Mouse (Mus musculus) midbrain, postnatal 0 days (tissue): ENCODE data around the gene C77080. TPM values are rescaled to one million over a fixed set of nuclear protein-coding genes. Genes with fewer than 3 reads are reported as not detected.

Source experiments
- ATAC-seq: fragments of 200-750 bp; cut with Nextera tagmentation; 2 replicates; pipeline ENCODE4 v1.8.0; 2017; ENCODE audit warnings: moderate number of reproducible peaks, mild to moderate bottlenecking, moderate TSS enrichment, moderate library complexity; ENCODE audit not compliant: low FRiP score
- DNase-seq: peaks from one replicate; pipeline ENCODE4 v3.0.0-alpha.2; 2015; ENCODE audit warnings: low spot score
- H3K27ac ChIP-seq: fragments of 300-500 bp; sonication (generic); 2 replicates; pipeline ENCODE4 v1.5.1; 2014; ENCODE audit warnings: low read depth, mild to moderate bottlenecking, low read length, mixed read lengths
- H3K27me3 ChIP-seq: fragments of 300-500 bp; sonication (generic); 2 replicates; pipeline ENCODE4 v1.6.1; 2014; ENCODE audit warnings: low read length, control low read depth, mixed read lengths; ENCODE audit not compliant: insufficient read depth
- H3K36me3 ChIP-seq: fragments of 300-500 bp; sonication (generic); 2 replicates; pipeline ENCODE4 v1.6.1; 2014; ENCODE audit warnings: low read length, control low read depth, mixed read lengths; ENCODE audit not compliant: insufficient read depth
- H3K4me1 ChIP-seq: fragments of 300-500 bp; sonication (generic); 2 replicates; pipeline ENCODE4 v1.6.1; 2014; ENCODE audit warnings: mild to moderate bottlenecking, control low read depth, antibody characterized with exemption, low read length, mixed read lengths; ENCODE audit not compliant: insufficient read depth
- H3K4me2 ChIP-seq: fragments of 300-500 bp; sonication (generic); 2 replicates; pipeline ENCODE4 v1.6.1; 2014; ENCODE audit warnings: low read depth, mild to moderate bottlenecking, low read length, mixed read lengths; ENCODE audit not compliant: poor library complexity, severe bottlenecking
- H3K4me3 ChIP-seq: fragments of 300-500 bp; sonication (generic); 2 replicates; pipeline ENCODE4 v1.5.1; 2014; ENCODE audit warnings: low read depth, mild to moderate bottlenecking, low read length, moderate library complexity
- H3K9ac ChIP-seq: fragments of 300-500 bp; sonication (generic); replicated peaks from 2 replicates; pipeline ENCODE4 v1.6.1; 2014; ENCODE audit warnings: mild to moderate bottlenecking, low read length, moderate library complexity, mixed read lengths; ENCODE audit not compliant: poor library complexity, severe bottlenecking
- H3K9me3 ChIP-seq: fragments of 300-500 bp; sonication (generic); 2 replicates; pipeline ENCODE4 v1.6.1; 2016; ENCODE audit warnings: low read length, control low read depth
- CTCF ChIP-seq: IDR thresholded peaks from 2 replicates; pipeline ENCODE4 v1.5.1; 2016; ENCODE audit warnings: antibody characterized with exemption, mild to moderate bottlenecking
- WGBS: fragments of 180-500 bp; shearing (Covaris S2); extraction: QIAGEN DNeasy Blood & Tissue Kit; methylation state at CpG from one replicate; pipeline ENCODE4 v1.1.7; 2014; 5-methylcytosine and 5-hydroxymethylcytosine counted together
- polyA plus RNA-seq: library from polyadenylated mRNA; unstranded; fragments of >200 nt; fragmentation: Nextera tagmentation; extraction: Ambion mirVana; gene quantifications from 2 replicates; pipeline ENCODE4 v1.2.1, GENCODE M21; 2015
- total RNA-seq: library from RNA; depleted of rRNA; stranded (reverse); fragments of >200 nt; gene quantifications from 2 replicates; pipeline ENCODE4 v1.2.3, GENCODE M21; 2014

Gene C77080
- total and polyA plus RNA-seq, 2 experiments from 2014 or later = 5.2 to 25.6 TPM

- Histone ChIP-seq H3K4me2 (no peak overlapping the region), H3K27ac (no peak overlapping the region), H3K9me3 (no peaks in the 10 kb centered on the region), H3K4me1 (peaks cover 5% of the 10 kb centered on the region), H3K27me3 (no peaks in the 10 kb centered on the region), H3K4me3 (no peak overlapping the region), H3K9ac (no peak overlapping the region), H3K36me3 (no peaks in the 10 kb centered on the region)
- no peak for DNase-seq
- no peak for TF ChIP-seq CTCF
- 80% methylated on average over 8 of the region's 8 CpGs for WGBS
- no peak for ATAC-seq
Measured at GRCm38 (mm10) chr4:129236236-129236813, 24.9 kb downstream of the C77080 start.

DNA sequence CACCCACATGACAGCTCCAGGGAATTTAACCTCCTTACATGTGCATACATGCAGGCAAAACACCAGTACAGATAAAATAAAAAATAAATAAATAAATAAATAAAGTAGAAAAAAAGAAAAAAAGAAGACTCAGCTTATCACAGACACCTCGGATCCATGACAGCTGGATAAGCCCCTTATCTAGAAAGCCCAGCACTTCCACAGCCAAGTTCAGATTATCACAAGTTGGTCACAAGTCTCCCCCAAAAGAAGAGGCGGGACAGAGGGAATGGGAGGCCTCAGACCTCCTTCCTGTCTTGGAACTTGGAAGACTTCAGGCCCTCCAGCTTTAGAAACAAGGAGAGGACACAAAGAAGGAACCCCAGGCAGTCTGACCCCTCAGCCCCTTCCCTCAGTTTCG, 26.1 kb downstream of the C77080 start:
- TF ChIP-seq CTCF = no peak
- ATAC-seq = no peak

DNA sequence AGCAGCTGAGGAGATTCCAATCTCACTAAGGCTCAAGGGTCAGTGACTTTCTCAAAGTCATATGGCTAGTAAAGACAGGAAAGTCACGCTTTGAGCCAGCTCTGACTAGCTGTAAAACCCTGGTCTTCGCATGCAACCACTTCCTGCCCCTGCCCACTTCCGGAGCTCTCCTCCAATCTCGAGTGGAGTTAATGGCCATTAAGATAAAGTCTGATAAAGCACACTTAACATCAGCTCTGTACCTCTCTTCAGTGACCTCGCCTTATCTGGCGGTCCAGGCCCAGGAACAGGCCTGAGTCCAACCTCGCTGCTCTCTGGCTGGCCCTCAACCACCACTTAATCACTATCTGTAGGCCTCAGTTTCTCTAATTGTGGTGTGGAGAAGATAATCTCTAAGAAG, 26.7 kb downstream of the C77080 start:
- H3K9ac ChIP-seq = no peak overlapping the region
- H3K4me3 ChIP-seq = no peak overlapping the region
- DNase-seq (no peak), ATAC-seq (no peak)
- WGBS = 85% methylated on average over 7 of the region's 7 CpGs
- no peak overlapping the region for H3K27ac ChIP-seq
- no peaks in the 10 kb centered on the region for H3K9me3 ChIP-seq
- no peak for TF ChIP-seq CTCF
- H3K4me1 ChIP-seq = peaks cover 1% of the 10 kb centered on the region
- H3K4me2 ChIP-seq = no peak overlapping the region
- H3K36me3 ChIP-seq = no peaks in the 10 kb centered on the region
- no peaks in the 10 kb centered on the region for H3K27me3 ChIP-seq

More for the DNA sequence above, 26.1 kb downstream of the C77080 start:
- Histone ChIP-seq H3K36me3 (no peaks in the 10 kb centered on the region), H3K4me3 (no peak overlapping the region), H3K27ac (no peak overlapping the region), H3K9ac (no peak overlapping the region), H3K27me3 (no peaks in the 10 kb centered on the region), H3K4me1 (peaks cover 5% of the 10 kb centered on the region), H3K9me3 (no peaks in the 10 kb centered on the region), H3K4me2 (no peak overlapping the region)
- WGBS = 82% methylated on average over 3 of the region's 3 CpGs
- no peak for DNase-seq

DNA sequence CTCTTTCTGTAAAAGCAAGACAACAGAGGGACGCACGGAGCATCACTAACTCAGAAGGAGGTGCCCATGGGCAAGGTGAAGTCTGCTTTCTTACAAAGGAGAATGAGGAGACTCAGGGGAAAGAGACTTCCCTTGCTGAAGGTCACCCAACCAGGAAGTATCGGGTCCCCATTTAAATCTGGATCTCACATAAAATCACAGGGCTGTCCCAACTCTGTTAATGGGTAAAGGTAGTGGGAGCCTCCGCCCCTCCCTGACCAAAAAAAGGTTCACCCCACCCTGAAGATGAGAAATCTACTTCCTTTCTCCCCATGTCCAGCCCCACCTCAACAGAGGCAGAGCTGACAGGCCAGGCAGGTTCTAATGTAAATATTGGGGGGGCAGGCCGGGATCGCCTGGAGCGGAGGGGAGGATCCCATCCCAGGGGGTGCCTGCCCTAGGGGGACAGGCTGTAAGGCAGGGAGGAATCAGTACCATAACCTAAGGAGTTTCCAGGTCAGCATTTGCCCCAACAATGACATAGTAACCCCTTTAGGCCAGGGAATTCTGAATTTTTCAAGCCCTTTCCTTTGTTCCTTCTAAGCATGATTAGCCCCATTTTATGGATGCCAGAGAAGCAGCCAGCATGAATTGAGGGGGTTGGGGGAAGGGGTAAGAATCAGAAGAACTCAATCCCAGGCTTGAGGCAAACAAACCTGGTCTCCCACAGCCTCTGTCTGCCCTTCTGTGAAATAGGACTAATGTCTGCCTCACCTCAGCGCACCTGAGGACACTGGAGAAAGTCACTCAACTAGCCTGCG, 28.4 kb downstream of the C77080 start:
- no peak overlapping the region for H3K9ac ChIP-seq
- no peak for TF ChIP-seq CTCF
- H3K4me3 ChIP-seq = no peak overlapping the region
- H3K27ac ChIP-seq = no peak overlapping the region
- H3K36me3 ChIP-seq = no peaks in the 10 kb centered on the region
- no peak for ATAC-seq
- no peak for DNase-seq
- 76% methylated on average over 9 of the region's 9 CpGs for WGBS
- H3K27me3 ChIP-seq = no peaks in the 10 kb centered on the region
- peaks cover 6% of the 10 kb centered on the region for H3K4me1 ChIP-seq
- no peaks in the 10 kb centered on the region for H3K9me3 ChIP-seq
- H3K4me2 ChIP-seq = no peak overlapping the region

DNA sequence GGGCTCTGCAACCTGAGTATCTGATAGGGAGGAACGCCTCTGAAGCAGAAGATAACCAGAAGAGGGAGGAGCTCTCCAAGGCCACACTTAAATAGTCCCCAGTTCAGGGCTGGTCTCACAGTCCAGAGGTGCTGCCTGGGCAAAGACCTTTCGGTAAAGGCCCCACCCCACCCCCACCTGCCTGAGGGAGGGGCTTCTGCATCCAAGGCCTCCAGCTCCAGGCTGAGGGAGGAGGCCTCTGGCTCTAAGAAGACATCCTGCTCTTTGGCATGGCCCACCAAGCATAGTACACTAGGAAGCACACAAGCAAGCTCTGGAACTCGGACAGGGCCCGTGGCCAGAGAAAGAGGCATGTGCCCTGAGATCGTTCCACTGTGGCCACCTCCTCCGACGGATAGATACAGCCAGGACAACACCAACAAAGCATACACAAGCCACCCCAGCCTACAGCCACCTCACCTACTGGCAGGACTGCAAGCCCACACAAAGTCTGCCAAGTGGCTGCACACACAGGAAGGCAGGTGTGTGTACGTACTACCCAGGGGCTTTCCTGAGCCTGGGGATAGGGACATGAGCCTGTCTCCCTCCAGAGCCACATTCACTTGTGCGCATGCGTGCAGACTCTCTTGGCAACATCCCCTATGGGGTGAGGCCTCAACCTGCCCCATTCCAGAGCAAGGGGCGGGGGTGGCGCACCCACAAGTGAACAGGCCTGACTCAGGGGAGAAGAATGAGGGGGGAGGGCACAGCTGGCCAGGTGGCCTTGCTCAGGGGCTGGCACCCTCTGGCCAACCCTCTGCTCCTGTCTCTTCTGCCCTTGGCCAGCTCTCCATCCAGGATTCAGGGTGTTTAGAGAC, 29.4 kb downstream of the C77080 start:
- no peaks in the 10 kb centered on the region for H3K27me3 ChIP-seq
- TF ChIP-seq CTCF = no peak
- H3K9me3 ChIP-seq = no peaks in the 10 kb centered on the region
- no peak for ATAC-seq
- no peak for DNase-seq
- H3K4me3 ChIP-seq = no peak overlapping the region
- no peaks in the 10 kb centered on the region for H3K36me3 ChIP-seq
- H3K27ac ChIP-seq = no peak overlapping the region
- no peak overlapping the region for H3K9ac ChIP-seq
- WGBS = 73% methylated on average over 12 of the region's 12 CpGs
- H3K4me2 ChIP-seq = no peak overlapping the region
- peaks cover 9% of the 10 kb centered on the region; the same call in 1 of the 2 replicates for H3K4me1 ChIP-seq
